Mouse (Mus musculus) G1E (cell line): ENCODE results near the gene Nfix. TPM values are rescaled to one million over a fixed set of nuclear protein-coding genes. Genes with fewer than 3 reads are reported as not detected.

Experiments used
- ATAC-seq: 2 replicates; pipeline ENCODE4 v1.8.0; 2016; ENCODE audit warnings: mild to moderate bottlenecking; ENCODE audit not compliant: insufficient number of reproducible peaks, poor library complexity, low FRiP score, severe bottlenecking; ENCODE audit errors: extremely low read depth
- DNase-seq: peaks from one replicate; pipeline ENCODE4 v3.0.0; 2012; ENCODE audit warnings: low spot score
- H3K27me3 ChIP-seq: 2 replicates; pipeline ENCODE4 v1.6.1; 2012; ENCODE audit warnings: mild to moderate bottlenecking, low read length, inconsistent platforms; ENCODE audit not compliant: insufficient read depth
- H3K36me3 ChIP-seq: replicated peaks from 2 replicates; pipeline ENCODE3; 2012; ENCODE audit warnings: mild to moderate bottlenecking, inconsistent platforms
- H3K4me1 ChIP-seq: 2 replicates; pipeline ENCODE4 v1.6.1; 2012; ENCODE audit warnings: low read depth, low read length, inconsistent platforms, mixed read lengths; ENCODE audit not compliant: insufficient read depth
- H3K4me3 ChIP-seq: 2 replicates; pipeline ENCODE4 v1.5.1; 2012; ENCODE audit warnings: low read depth, mild to moderate bottlenecking, inconsistent platforms, low read length, moderate library complexity, mixed read lengths
- H3K9me3 ChIP-seq: replicated peaks from 2 replicates; pipeline ENCODE4 v1.6.1; 2012; ENCODE audit warnings: inconsistent platforms
- CTCF ChIP-seq: IDR thresholded peaks from 2 replicates; pipeline ENCODE4 v1.5.1; 2012; ENCODE audit warnings: low read depth, low read length, inconsistent platforms, mixed read lengths
- GATA1 ChIP-seq: IDR thresholded peaks from 2 replicates; pipeline ENCODE4 v1.6.1; 2012; ENCODE audit warnings: borderline replicate concordance, low read length, inconsistent platforms, mixed read lengths
- GATA2 ChIP-seq: IDR thresholded peaks from 2 replicates; pipeline ENCODE4 v1.6.1; 2012; ENCODE audit warnings: low read depth, low read length, inconsistent platforms, borderline replicate concordance
- POLR2AphosphoS5 ChIP-seq: IDR thresholded peaks from 2 replicates; pipeline ENCODE4 v1.6.1; 2012; ENCODE audit warnings: low read depth, low read length, inconsistent platforms; ENCODE audit not compliant: insufficient replicate concordance
- TAL1 ChIP-seq: conservative IDR thresholded peaks from 2 replicates; pipeline ENCODE4 v1.6.1; 2012; ENCODE audit warnings: low read depth, low read length, inconsistent platforms, mixed read lengths
- polyA plus RNA-seq: library from polyadenylated mRNA; stranded (reverse); fragments of >175 nt; gene quantifications from 2 replicates; pipeline ENCODE4 v1.2.3, GENCODE M21; 2012
- total RNA-seq, 2 experiments: library from RNA; stranded (forward) in 1 of 2; stranded (reverse) in 1 of 2; fragments of 200-1000 nt in 1 of 2; fragments of >200 nt in 1 of 2; fragmentation: Nextera tagmentation in 1 of 2; gene quantifications; 2 replicates each; pipeline ENCODE4 v1.2.3; 2014 to 2017

Nfix gene
- total and polyA plus RNA-seq, 3 experiments, result 4.3 to 34.0 (median 16.2) TPM

- Histone ChIP-seq H3K4me1 (peaks cover 59% of the 10 kb centered on the region), H3K9me3 (no peaks in the 10 kb centered on the region), H3K4me3 (peak overlapping the region; percentile 91), H3K27me3 (no peaks in the 10 kb centered on the region), H3K36me3 (peaks cover 55% of the 10 kb centered on the region)
- no peak for ATAC-seq
- TF ChIP-seq GATA1 (no peak), GATA2 (no peak), CTCF (no peak), TAL1 (no peak), POLR2AphosphoS5 (peak; percentile 85; the same call in 1 of the 2 replicates)
- no peak for DNase-seq
These were observed 44.4 kb upstream of the Nfix start for GRCm38 (mm10) chr8:84844397-84845070.

GRCm38 (mm10) chr8:84841514-84841913 lies 41.4 kb upstream of the Nfix start:
- no peak for TF ChIP-seq GATA2
- Histone ChIP-seq H3K4me1 (peaks cover 72% of the 10 kb centered on the region), H3K9me3 (no peaks in the 10 kb centered on the region), H3K4me3 (no peak overlapping the region), H3K27me3 (no peaks in the 10 kb centered on the region), H3K36me3 (peaks cover 86% of the 10 kb centered on the region)
- DNase-seq (no peak), ATAC-seq (no peak)

GRCm38 (mm10) chr8:84840248-84840999 lies 40.3 kb upstream of the Nfix start, which contains the start of gene Rad23a:
Gene Rad23a (minus strand): TSS chr8:84840665.
- Histone ChIP-seq H3K4me3 (peak within 1 kb of the TSS; percentile 88), H3K4me1 (peaks cover 82% of the 10 kb centered on the region), H3K9me3 (no peaks in the 10 kb centered on the region), H3K27me3 (no peaks in the 10 kb centered on the region), H3K36me3 (peaks cover 87% of the 10 kb centered on the region)
- DNase-seq (peak; percentile 88), ATAC-seq (peak; percentile 83)
- TF ChIP-seq GATA2, result no peak
- no peak for TF ChIP-seq GATA1
- peak; percentile 82; the same call in 1 of the 2 replicates for TF ChIP-seq POLR2AphosphoS5
- no peak for TF ChIP-seq CTCF
- TF ChIP-seq TAL1, result no peak

DNA sequence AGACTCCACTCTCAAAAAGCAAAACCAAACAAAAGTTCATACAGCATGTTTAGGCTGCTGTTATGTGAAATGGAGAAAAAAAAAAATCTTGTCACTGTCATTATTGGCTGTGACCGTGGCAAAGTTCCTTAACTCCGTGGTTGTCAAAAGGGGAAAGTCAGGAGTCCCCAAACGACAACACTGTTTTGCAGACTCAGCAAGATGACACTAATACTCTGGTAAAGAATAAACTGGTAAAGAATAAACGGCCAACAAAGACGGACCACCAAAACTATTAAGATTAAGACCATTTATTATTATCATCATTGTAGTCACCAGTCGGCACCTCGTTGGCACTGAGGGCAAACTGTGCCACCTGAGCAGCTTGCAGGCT lies 39.7 kb upstream of the Nfix start:
- peaks cover 83% of the 10 kb centered on the region for H3K4me1 ChIP-seq
- H3K9me3 ChIP-seq, result no peaks in the 10 kb centered on the region
- H3K27me3 ChIP-seq, result no peaks in the 10 kb centered on the region
- H3K36me3 ChIP-seq, result peaks cover 86% of the 10 kb centered on the region
- peak overlapping the region; percentile 88 for H3K4me3 ChIP-seq
- DNase-seq (no peak), ATAC-seq (no peak)
- TF ChIP-seq TAL1 (no peak), POLR2AphosphoS5 (no peak), GATA2 (no peak), GATA1 (no peak), CTCF (no peak)

GRCm38 (mm10) chr8:84839411-84839810 lies 39.3 kb upstream of the Nfix start:
- DNase-seq (no peak), ATAC-seq (no peak)
- Histone ChIP-seq H3K4me3 (peak overlapping the region; percentile 88), H3K27me3 (no peaks in the 10 kb centered on the region), H3K36me3 (peaks cover 86% of the 10 kb centered on the region), H3K9me3 (no peaks in the 10 kb centered on the region), H3K4me1 (peaks cover 83% of the 10 kb centered on the region)
- no peak; the same call in 1 of the 2 replicates for TF ChIP-seq POLR2AphosphoS5
- TF ChIP-seq GATA2, result no peak
- no peak for TF ChIP-seq GATA1
- TF ChIP-seq TAL1, result no peak
- no peak for TF ChIP-seq CTCF

GRCm38 (mm10) chr8:84838513-84838912 lies 38.4 kb upstream of the Nfix start:
- Histone ChIP-seq H3K36me3 (peaks cover 86% of the 10 kb centered on the region), H3K4me1 (peaks cover 83% of the 10 kb centered on the region), H3K9me3 (no peaks in the 10 kb centered on the region), H3K27me3 (no peaks in the 10 kb centered on the region), H3K4me3 (no peak overlapping the region; the same call in 1 of the 2 replicates)
- no peak for TF ChIP-seq GATA1
- no peak for TF ChIP-seq POLR2AphosphoS5
- TF ChIP-seq CTCF, result no peak
- TF ChIP-seq TAL1, result no peak
- TF ChIP-seq GATA2, result no peak
- ATAC-seq (no peak), DNase-seq (no peak)
